Mouse (Mus musculus) left cerebral cortex, adult 11 months (tissue): ENCODE data around the gene Wnk4.
"Not testable (repeated sequence)": the region's sequence is repeated elsewhere in the genome, so short reads cannot be mapped to it uniquely, and the experiment has no call there.

Experiments used
- DNase-seq: peaks from one replicate; pipeline ENCODE4 v3.0.0; 2022; ENCODE audit warnings: low spot score

The Wnk4 gene

GRCm38 (mm10) chr11:101316501-101316917 is 56.1 kb downstream of the Wnk4 start:
- no peak for DNase-seq

GRCm38 (mm10) chr11:101323609-101324008 is 63.2 kb downstream of the Wnk4 start:
- DNase-seq = peak; percentile 66

GRCm38 (mm10) chr11:101324763-101325162 is 64.4 kb downstream of the Wnk4 start, which contains the start of gene Aoc2:
Gene Aoc2 (plus strand): TSS chr11:101325063.
- DNase-seq = no peak

GRCm38 (mm10) chr11:101325201-101325600 is 64.8 kb downstream of the Wnk4 start:
- not testable (repeated sequence) for DNase-seq

- no peak for DNase-seq
Observed at GRCm38 (mm10) chr11:101326147-101326546, 65.8 kb downstream of the Wnk4 start.
